Mouse (Mus musculus): ENCODE measurements around the gene Sgcd. TPM values are rescaled to one million over a fixed set of nuclear protein-coding genes. Genes with fewer than 3 reads are reported as not detected.

Gene Sgcd
- total RNA-seq (2018; cell fraction: chromatin; rRNA removed): 1 to 10 TPM in 1 of 26 experiments, under 1 TPM in 1, not detected in 24; 0.18 to 1.6 TPM
- total RNA-seq (2018; cell fraction: cytosol; rRNA removed): not detected
- total RNA-seq (2018; cell fraction: nucleus; rRNA removed): under 1 TPM in 1 of 26 experiments, not detected in 25; 0.72 TPM
- not detected in 3 replicates for polyA plus RNA-seq (2018)

GRCm38 (mm10) chr11:47988697-47989533 is at the start of gene Sgcd:
TSS of gene Sgcd (minus strand) at chr11:47988969.
- 3% methylated on average over 65 of the region's 67 CpGs for WGBS (ENCODE audit: missing documents)
- H3K27ac ChIP-seq: no peak within 1 kb of the TSS
- no peaks in the 10 kb centered on the region for H3K36me3 ChIP-seq (ENCODE audit: inconsistent target)
- no peaks in the 10 kb centered on the region for H3K79me2 ChIP-seq (ENCODE audit: inconsistent target)
- no peak within 1 kb of the TSS for H3K4me3 ChIP-seq (ENCODE audit: inconsistent target)

- Histone ChIP-seq H3K27ac (no peak overlapping the region), H3K4me3 (ENCODE audit: inconsistent target) (no peak overlapping the region), H3K79me2 (ENCODE audit: inconsistent target) (no peaks in the 10 kb centered on the region), H3K36me3 (ENCODE audit: inconsistent target) (no peaks in the 10 kb centered on the region)
- 70% methylated on average over 4 of the region's 4 CpGs for WGBS (ENCODE audit: missing documents)
Observed at GRCm38 (mm10) chr11:48038051-48038450, 49.3 kb upstream of the Sgcd start.

GRCm38 (mm10) chr11:48012836-48013235 is 24.1 kb upstream of the Sgcd start:
- 45% methylated on average over 3 of the region's 3 CpGs for WGBS (ENCODE audit: missing documents)

GRCm38 (mm10) chr11:47988333-47988696 is 454 bp downstream of the Sgcd start:
- Histone ChIP-seq H3K27ac (no peak overlapping the region), H3K79me2 (ENCODE audit: inconsistent target) (no peaks in the 10 kb centered on the region), H3K36me3 (ENCODE audit: inconsistent target) (no peaks in the 10 kb centered on the region), H3K4me3 (ENCODE audit: inconsistent target) (no peak overlapping the region)
- WGBS (ENCODE audit: missing documents): 7% methylated on average over 31 of the region's 31 CpGs

More at GRCm38 (mm10) chr11:48012836-48013235, 24.1 kb upstream of the Sgcd start:
- Histone ChIP-seq H3K27ac (no peak overlapping the region), H3K79me2 (ENCODE audit: inconsistent target) (no peaks in the 10 kb centered on the region), H3K4me3 (ENCODE audit: inconsistent target) (no peak overlapping the region), H3K36me3 (ENCODE audit: inconsistent target) (no peaks in the 10 kb centered on the region)

- H3K4me3 ChIP-seq (ENCODE audit: inconsistent target): no peak overlapping the region
- H3K79me2 ChIP-seq (ENCODE audit: inconsistent target): no peaks in the 10 kb centered on the region
- 16% methylated on average over 12 of the region's 12 CpGs for WGBS (ENCODE audit: missing documents)
- H3K27ac ChIP-seq: no peak overlapping the region
- H3K36me3 ChIP-seq (ENCODE audit: inconsistent target): no peaks in the 10 kb centered on the region
Observed at GRCm38 (mm10) chr11:47987893-47988267, 889 bp downstream of the Sgcd start.

- WGBS (ENCODE audit: missing documents): 75% methylated on average over 8 of the region's 8 CpGs
- Histone ChIP-seq H3K27ac (no peak overlapping the region), H3K79me2 (ENCODE audit: inconsistent target) (no peaks in the 10 kb centered on the region), H3K36me3 (ENCODE audit: inconsistent target) (no peaks in the 10 kb centered on the region), H3K4me3 (ENCODE audit: inconsistent target) (no peak overlapping the region)
Observed at GRCm38 (mm10) chr11:47987251-47987892, 1.4 kb downstream of the Sgcd start.

- no peaks in the 10 kb centered on the region for H3K79me2 ChIP-seq (ENCODE audit: inconsistent target)
- WGBS (ENCODE audit: missing documents): 89% methylated on average over 1 of the region's 1 CpGs
Observed at GRCm38 (mm10) chr11:47982152-47982551, 6.6 kb downstream of the Sgcd start.

GRCm38 (mm10) chr11:47981108-47981507 is 7.7 kb downstream of the Sgcd start:
- WGBS (ENCODE audit: missing documents): 84% methylated on average over 2 of the region's 2 CpGs
- Histone ChIP-seq H3K4me3 (ENCODE audit: inconsistent target) (no peak overlapping the region), H3K79me2 (ENCODE audit: inconsistent target) (no peaks in the 10 kb centered on the region), H3K36me3 (ENCODE audit: inconsistent target) (no peaks in the 10 kb centered on the region), H3K27ac (no peak overlapping the region)

More at GRCm38 (mm10) chr11:47982152-47982551, 6.6 kb downstream of the Sgcd start:
- no peak overlapping the region for H3K4me3 ChIP-seq (ENCODE audit: inconsistent target)
- no peak overlapping the region for H3K27ac ChIP-seq
- H3K36me3 ChIP-seq (ENCODE audit: inconsistent target): no peaks in the 10 kb centered on the region

- no peaks in the 10 kb centered on the region for H3K36me3 ChIP-seq (ENCODE audit: inconsistent target)
- WGBS (ENCODE audit: missing documents): 84% methylated on average over 3 of the region's 3 CpGs
- no peak overlapping the region for H3K27ac ChIP-seq
- H3K79me2 ChIP-seq (ENCODE audit: inconsistent target): no peaks in the 10 kb centered on the region
- no peak overlapping the region for H3K4me3 ChIP-seq (ENCODE audit: inconsistent target)
Observed at GRCm38 (mm10) chr11:47953291-47953690, 35.5 kb downstream of the Sgcd start.

GRCm38 (mm10) chr11:47952366-47952765 is 36.4 kb downstream of the Sgcd start:
- Histone ChIP-seq H3K4me3 (ENCODE audit: inconsistent target) (no peak overlapping the region), H3K36me3 (ENCODE audit: inconsistent target) (no peaks in the 10 kb centered on the region), H3K27ac (no peak overlapping the region), H3K79me2 (ENCODE audit: inconsistent target) (no peaks in the 10 kb centered on the region)
- 84% methylated on average over 4 of the region's 4 CpGs for WGBS (ENCODE audit: missing documents)

GRCm38 (mm10) chr11:47939795-47940194 is 49.0 kb downstream of the Sgcd start:
- 88% methylated on average over 2 of the region's 2 CpGs for WGBS (ENCODE audit: missing documents)
- Histone ChIP-seq H3K79me2 (ENCODE audit: inconsistent target) (no peaks in the 10 kb centered on the region), H3K27ac (no peak overlapping the region), H3K36me3 (ENCODE audit: inconsistent target) (no peaks in the 10 kb centered on the region), H3K4me3 (ENCODE audit: inconsistent target) (no peak overlapping the region)

- no peaks in the 10 kb centered on the region for H3K79me2 ChIP-seq (ENCODE audit: inconsistent target)
- H3K4me3 ChIP-seq (ENCODE audit: inconsistent target): no peak overlapping the region
- H3K27ac ChIP-seq: no peak overlapping the region
- no peaks in the 10 kb centered on the region for H3K36me3 ChIP-seq (ENCODE audit: inconsistent target)
- 77% methylated on average over 2 of the region's 2 CpGs for WGBS (ENCODE audit: missing documents)
Observed at GRCm38 (mm10) chr11:47917616-47918015, 71.2 kb downstream of the Sgcd start.

- no peak overlapping the region for H3K27ac ChIP-seq
- 91% methylated on average over 3 of the region's 3 CpGs for WGBS (ENCODE audit: missing documents)
- no peak overlapping the region for H3K4me3 ChIP-seq (ENCODE audit: inconsistent target)
- H3K79me2 ChIP-seq (ENCODE audit: inconsistent target): no peaks in the 10 kb centered on the region
- H3K36me3 ChIP-seq (ENCODE audit: inconsistent target): no peaks in the 10 kb centered on the region
Observed at GRCm38 (mm10) chr11:47891617-47892172, 97.1 kb downstream of the Sgcd start.

- Histone ChIP-seq H3K27ac (no peak overlapping the region), H3K36me3 (ENCODE audit: inconsistent target) (no peaks in the 10 kb centered on the region), H3K79me2 (ENCODE audit: inconsistent target) (no peaks in the 10 kb centered on the region), H3K4me3 (ENCODE audit: inconsistent target) (no peak overlapping the region)
- WGBS (ENCODE audit: missing documents): 55% methylated on average over 2 of the region's 2 CpGs
Observed at GRCm38 (mm10) chr11:47890315-47890714, 98.5 kb downstream of the Sgcd start.

GRCm38 (mm10) chr11:47885310-47885709 is 103.5 kb downstream of the Sgcd start:
- Histone ChIP-seq H3K79me2 (ENCODE audit: inconsistent target) (no peaks in the 10 kb centered on the region), H3K27ac (no peak overlapping the region), H3K4me3 (ENCODE audit: inconsistent target) (no peak overlapping the region), H3K36me3 (ENCODE audit: inconsistent target) (no peaks in the 10 kb centered on the region)
- 71% methylated on average over 3 of the region's 3 CpGs for WGBS (ENCODE audit: missing documents)

Measured in macrophage (primary cell).